Mouse (Mus musculus) lung, postnatal 14 days (tissue): ENCODE results near the gene Mtcl1.

ENCODE experiments used
- DNase-seq: peaks from one replicate; pipeline ENCODE4 v3.0.0; 2021

Mtcl1 gene

GRCm38 (mm10) chr17:66449460-66450341 lies at the start of gene Mtcl1:
TSS of gene Mtcl1 (minus strand) at chr17:66449750.
- DNase-seq = peak; percentile 78

DNA sequence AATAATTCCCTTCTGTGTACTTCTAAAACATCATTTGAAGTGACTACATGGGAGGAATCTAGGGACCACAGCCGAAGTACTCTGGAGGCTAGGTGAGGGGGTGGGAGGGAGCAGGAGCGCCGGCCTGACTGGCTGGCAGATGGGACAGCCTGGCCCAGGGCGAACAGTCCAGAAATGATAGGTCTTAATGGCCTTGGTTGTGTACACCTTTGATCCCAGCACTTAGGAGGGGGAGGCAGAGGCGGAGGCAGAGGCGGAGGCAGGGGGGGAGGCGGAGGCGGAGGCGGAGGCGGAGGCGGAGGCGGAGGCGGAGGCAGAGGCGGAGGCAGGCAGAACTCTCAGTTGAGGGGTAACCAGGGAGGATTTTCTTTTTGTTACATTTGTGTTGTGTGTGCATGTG lies 49.0 kb upstream of the Mtcl1 start:
- no peak for DNase-seq

DNA sequence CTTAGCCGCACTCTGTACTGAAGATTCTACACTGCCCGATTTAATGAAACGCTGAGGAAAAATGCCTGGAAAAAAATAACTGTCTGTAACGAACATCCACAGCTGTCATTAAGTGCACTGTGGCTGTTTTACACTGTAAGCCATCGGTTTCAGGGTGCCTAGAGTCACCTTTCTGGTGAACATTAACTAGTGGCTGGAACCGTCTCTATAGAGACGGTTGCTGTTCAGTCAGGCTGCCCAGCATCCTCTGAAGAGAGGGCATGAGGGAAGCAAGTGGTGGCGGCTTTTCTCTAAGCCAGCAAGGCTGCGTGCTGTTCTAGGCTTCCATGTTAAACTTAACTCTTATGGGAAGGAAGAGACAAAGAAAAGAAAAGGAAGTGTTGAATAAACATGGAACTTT lies 47.0 kb upstream of the Mtcl1 start:
- no peak for DNase-seq

DNA sequence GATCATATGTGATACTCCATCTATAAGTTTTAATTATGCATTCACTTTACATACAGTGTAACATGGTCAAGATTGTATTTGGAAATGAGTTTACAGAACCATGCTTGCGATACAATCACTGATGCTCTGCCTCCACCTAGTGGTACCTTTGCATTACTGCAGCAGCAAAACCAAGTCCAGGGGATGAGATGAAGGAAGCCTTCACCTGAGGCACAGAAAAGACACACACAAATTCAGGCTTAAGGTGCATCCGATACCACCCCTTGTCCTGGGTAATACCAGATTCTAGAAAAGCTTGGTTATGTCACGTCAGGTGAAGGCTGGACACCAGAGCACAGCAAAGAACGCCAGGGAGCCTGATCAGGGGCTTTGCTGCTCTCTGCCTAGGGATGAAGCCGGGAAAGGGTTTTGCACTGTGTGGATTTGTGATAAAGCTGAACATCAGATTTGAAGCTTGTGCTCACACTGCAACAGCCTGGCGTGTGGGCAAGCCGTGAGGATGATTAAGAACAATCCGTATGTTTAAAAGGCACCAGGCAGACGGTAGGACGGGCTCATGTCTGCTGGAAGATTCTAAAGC lies 40.6 kb upstream of the Mtcl1 start:
- peak; percentile 56 for DNase-seq

- no peak for DNase-seq
Observed at GRCm38 (mm10) chr17:66486576-66486975, 37.0 kb upstream of the Mtcl1 start.

DNA sequence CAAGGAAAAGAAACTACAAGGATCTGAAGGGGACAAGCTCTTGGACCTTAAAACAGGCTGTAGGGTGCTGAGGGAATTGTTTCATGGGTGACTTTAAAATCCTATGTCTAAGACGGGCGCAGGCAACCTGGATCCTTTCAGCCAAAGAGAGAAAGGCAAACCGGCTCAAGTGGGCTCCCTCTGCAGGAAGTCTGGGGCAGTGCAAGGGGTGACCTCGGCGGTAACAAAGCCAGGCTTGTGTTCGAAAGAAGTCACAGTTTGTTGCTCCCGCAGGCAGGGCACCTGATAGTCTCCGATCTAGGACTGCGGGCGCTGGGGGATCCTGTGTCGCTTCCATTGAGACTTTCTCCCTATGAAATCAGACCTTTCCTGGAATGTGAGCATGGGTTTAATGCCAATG lies 36.2 kb upstream of the Mtcl1 start:
- peak; percentile 82 for DNase-seq

DNA sequence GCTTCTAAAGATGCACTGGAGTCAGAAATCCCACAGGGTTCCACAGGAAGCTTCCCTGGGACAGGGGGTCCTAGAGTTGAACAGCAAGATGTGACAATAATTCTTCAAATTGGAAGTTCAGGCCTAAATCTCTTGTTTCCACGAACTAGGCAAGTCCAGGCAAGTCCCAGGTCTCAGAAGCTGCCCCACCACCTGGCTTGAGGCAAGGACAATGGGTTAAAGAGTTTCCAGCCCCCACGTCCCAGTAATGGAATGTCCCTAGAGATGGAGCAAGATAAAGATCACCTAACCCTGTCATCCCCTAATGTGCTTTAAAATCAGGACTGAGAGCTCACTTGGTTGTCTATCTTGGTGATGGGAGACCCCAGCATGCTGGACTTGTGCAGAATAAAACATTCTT lies 35.4 kb upstream of the Mtcl1 start:
- DNase-seq = no peak

GRCm38 (mm10) chr17:66483651-66484454 lies 34.3 kb upstream of the Mtcl1 start:
- peak; percentile 34 for DNase-seq

GRCm38 (mm10) chr17:66481295-66481694 lies 31.7 kb upstream of the Mtcl1 start:
- DNase-seq = no peak

DNA sequence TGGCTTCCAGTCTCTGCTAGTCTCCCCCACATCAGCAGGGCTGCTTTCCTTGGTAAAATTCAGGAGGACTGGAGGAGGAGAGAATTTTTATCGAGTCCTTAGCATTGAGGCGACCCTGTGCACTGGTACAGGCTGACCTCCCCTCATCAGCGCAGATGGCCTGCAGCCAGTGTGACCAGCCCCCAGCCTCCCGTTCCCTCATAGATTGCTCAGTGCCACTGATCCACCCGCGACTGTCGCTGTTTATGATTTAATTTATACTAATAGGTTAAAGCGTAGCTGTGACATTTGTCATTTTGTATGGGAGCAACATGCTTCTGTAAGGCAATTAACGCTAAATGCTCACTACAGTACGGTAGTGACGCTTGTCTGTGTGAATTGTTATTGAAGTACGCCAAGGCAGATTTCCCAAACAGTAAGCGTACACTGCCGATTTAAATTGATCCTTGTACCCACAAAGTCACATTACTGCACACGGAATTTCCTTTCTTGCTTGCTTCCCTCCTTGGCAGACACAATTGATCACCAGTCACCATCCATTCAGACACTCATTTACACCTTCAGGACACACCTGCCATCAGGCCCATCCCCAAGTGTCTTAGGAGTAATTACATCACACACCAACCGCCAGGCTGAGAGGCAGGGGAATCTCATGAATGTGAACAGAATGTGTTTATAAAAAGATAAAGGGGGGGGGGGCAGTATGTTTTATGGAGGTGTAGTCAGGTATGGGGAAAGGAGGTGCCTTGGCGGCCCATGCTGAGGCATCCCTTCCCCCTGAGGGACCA lies 31.1 kb upstream of the Mtcl1 start:
- DNase-seq = no peak

GRCm38 (mm10) chr17:66479813-66480490 lies 30.4 kb upstream of the Mtcl1 start:
- no peak for DNase-seq

DNA sequence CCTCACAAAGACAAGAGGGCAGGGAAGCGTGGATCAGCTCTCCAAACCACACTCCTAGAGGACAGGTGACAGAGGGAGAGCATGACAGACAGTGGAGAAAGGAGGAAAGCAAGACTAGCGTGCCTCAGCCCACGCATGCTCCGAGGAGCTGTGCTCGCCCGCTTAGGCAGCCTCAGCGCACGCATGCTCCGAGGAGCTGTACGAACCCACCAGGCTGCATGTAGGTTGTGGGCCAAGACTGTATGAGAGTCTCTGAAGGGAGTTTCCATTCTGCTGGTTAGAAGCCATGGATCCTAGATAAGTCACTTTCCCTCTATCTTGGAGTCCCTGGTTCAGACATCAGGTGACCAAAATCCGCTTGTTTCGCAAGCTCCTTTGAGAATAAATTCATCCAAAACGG lies 29.8 kb upstream of the Mtcl1 start:
- DNase-seq = no peak

DNA sequence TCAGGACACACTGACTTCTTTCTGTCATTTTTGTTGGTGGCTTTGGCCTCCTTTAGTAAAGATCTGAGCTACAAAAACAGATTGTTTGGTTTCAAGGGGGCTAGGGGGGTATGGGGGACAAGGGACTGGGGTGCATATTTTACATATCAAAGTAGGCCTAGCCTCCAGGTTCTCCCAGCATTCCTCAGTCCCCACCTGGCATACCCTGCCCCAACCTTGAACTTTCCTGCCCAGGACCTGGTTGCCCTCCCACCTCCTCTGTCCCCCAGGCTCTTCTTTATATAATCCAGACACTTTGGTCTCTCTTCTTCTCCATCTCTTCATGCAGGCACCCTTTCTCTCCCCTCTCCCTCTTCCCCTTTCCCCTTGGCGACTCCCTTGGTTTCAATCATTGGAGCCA lies 23.7 kb upstream of the Mtcl1 start:
- no peak for DNase-seq

GRCm38 (mm10) chr17:66471775-66472174 lies 22.2 kb upstream of the Mtcl1 start:
- DNase-seq = no peak

- DNase-seq = no peak
Observed at GRCm38 (mm10) chr17:66471252-66471651, 21.7 kb upstream of the Mtcl1 start.

GRCm38 (mm10) chr17:66470020-66470419 lies 20.5 kb upstream of the Mtcl1 start:
- DNase-seq = no peak

GRCm38 (mm10) chr17:66457278-66457677 lies 7.7 kb upstream of the Mtcl1 start:
- no peak for DNase-seq

- peak; percentile 95 for DNase-seq
Observed at GRCm38 (mm10) chr17:66451143-66451542, 1.6 kb upstream of the Mtcl1 start.

DNA sequence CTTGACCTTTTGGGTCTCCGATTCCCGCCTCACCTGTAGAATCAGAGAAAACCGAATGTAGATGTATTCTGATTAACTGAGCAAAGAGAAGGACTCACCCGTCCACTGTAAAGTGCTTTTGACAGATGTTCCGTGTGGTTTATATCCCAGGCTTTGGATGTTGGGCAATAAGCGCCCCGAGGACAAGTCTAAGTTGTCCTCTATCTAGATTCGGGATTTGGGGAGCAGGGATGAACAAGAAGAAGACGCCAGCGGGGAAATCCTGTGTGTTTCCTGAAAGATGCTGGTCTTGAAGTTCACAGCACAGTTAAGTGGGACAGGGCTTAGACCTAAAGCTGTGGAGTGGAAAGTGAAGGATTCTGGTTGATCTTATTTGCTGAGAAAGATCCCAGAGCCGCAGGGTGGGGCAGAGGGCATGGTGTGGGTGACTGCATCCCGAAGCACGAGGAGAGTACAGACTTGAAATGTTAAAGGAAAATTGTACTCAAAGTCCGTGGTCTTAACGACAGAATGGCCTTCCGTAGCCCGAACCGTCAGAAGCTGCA lies 1.0 kb upstream of the Mtcl1 start:
- no peak for DNase-seq

GRCm38 (mm10) chr17:66448421-66449405 lies 837 bp downstream of the Mtcl1 start:
- peak; percentile 72 for DNase-seq

- no peak for DNase-seq
Observed at GRCm38 (mm10) chr17:66447978-66448377, 1.6 kb downstream of the Mtcl1 start.
